Comparison of ENCODE assay signal across 8 mouse cellular contexts in the genomic region with DNA sequence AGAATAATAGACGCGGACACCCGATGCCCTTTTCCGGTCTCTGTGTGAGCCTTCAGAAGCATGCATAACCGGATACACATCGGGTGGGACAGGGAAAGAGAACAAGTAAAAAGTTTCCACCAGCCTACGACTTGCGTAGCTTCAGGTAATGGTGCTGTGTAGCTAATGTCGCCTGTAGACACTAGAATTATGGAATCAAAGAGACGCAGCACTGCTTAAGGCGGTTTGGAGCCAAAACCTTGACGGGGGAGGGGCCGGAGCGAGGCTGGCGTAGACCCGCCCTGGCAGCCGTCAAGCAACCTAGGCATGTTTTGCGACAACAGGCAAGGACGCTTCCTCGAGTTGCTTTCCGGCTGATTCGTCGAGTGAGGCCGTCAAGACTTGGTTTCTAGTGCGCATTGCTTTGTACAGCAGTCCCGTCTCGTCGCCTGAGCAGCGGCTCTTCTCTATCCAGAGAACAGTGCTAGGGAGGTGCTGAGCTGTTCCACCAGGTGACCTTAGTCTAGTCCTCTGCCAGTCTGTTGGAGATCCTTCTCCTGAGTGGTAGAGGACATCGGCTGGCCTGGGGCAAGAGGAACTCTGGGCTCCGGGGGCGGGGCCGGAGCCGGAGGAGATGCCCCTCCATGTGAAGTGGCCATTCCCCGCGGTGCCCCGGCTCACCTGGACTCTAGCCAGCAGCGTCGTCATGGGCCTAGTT. TPM values are rescaled to one million over a fixed set of nuclear protein-coding genes. Genes with fewer than 3 reads are reported as not detected.
DNase-seq lines count a peak whose midpoint lies in the region; ATAC-seq and TF ChIP-seq lines count a peak whose summit lies in the region.

No protein-coding gene starts in this region.

- TF ChIP-seq CTCF in cortical plate, adult 2 months (IDR thresholded peaks at IDR 0.05; ENCODE audit: extremely low read depth, insufficient read depth, low read length): no peak

- peak overlapping the region; percentile 38; the same call in 1 of the 2 replicates for H3K27ac ChIP-seq in cortical plate, adult 2 months (ENCODE audit: insufficient read depth, low read length)

- peaks cover 19% of the 10 kb centered on the region for H3K27me3 ChIP-seq in megakaryocyte, embryonic 14.5 days (replicated peaks)

- peak; percentile 71 to 78 for DNase-seq in gastrocnemius, adult 8-10 months (ENCODE audit: low spot score in 2 of 2)
- DNase-seq in induced T-regulatory cell, adult 2 months (ENCODE audit: low read depth): peak; percentile 90
- DNase-seq in left cerebral cortex, adult 9 months (ENCODE audit: low spot score in 2 of 2): peak; percentile 70 to 86
- DNase-seq in right cerebral cortex, postnatal 10 days (ENCODE audit: low spot score in 2 of 2): peak; percentile 92
- peak; percentile 86 for DNase-seq in urinary bladder, postnatal 14 days (ENCODE audit: low spot score)

- peak; percentile 90 for TF ChIP-seq POLR2A in cortical plate, adult 2 months (IDR thresholded peaks at IDR 0.05; ENCODE audit: extremely low read depth, insufficient read depth, low read length)

- ATAC-seq in activated CD4-positive, CD25-positive, alpha-beta regulatory T cell, adult 4 months: peak; percentile 74

- no peaks in the 10 kb centered on the region for H3K9me3 ChIP-seq in megakaryocyte, embryonic 14.5 days

- peak overlapping the region; percentile 95 for H3K4me3 ChIP-seq in cortical plate, adult 2 months (ENCODE audit: insufficient read depth, low read length)
- H3K4me3 ChIP-seq in megakaryocyte, embryonic 14.5 days (replicated peaks): peak overlapping the region; percentile 95

- H3K36me3 ChIP-seq in megakaryocyte, embryonic 14.5 days (replicated peaks; ENCODE audit: low read length): peaks cover 31% of the 10 kb centered on the region

- H3K4me1 ChIP-seq in cortical plate, adult 2 months (ENCODE audit: control insufficient read depth, insufficient read depth, low read length): no peaks in the 10 kb centered on the region
- peaks cover 21% of the 10 kb centered on the region for H3K4me1 ChIP-seq in megakaryocyte, embryonic 14.5 days

RNA-seq across cellular contexts. Expression of gene Dnase1l1, which starts 0.4 kb away (rescaled TPM):
- polyA plus RNA-seq in activated CD4-positive, CD25-positive, alpha-beta regulatory T cell, adult 4 months (2017; shearing (Covaris generic)): 10 to 100 TPM; 16.6 to 18.5 TPM
- polyA plus RNA-seq in cortical plate, adult 2 months (2012; rRNA removed): 5.3 TPM in 2 replicates
- total RNA-seq in gastrocnemius, adult 8-10 months (2022): 100 to 1,000 TPM; 126 to 143 (median 137) TPM
- polyA plus RNA-seq in megakaryocyte, embryonic 14.5 days (2012; ENCODE audit: insufficient read depth, low replicate concordance): 2.8 TPM in 1 of 2 replicates, not detected in the other

RNA-seq across cellular contexts. Expression of gene Taz, which starts 0.8 kb away (rescaled TPM):
- 10 to 100 TPM; 42.1 to 51.3 TPM for polyA plus RNA-seq in activated CD4-positive, CD25-positive, alpha-beta regulatory T cell, adult 4 months (2017; shearing (Covaris generic))
- polyA plus RNA-seq in cortical plate, adult 2 months (2012; rRNA removed): 83.0 and 101 TPM in 2 replicates
- total RNA-seq in gastrocnemius, adult 8-10 months (2022): 10 to 100 TPM; 39.0 to 53.5 (median 48.1) TPM
- 29.6 and 48.2 TPM in 2 replicates for polyA plus RNA-seq in megakaryocyte, embryonic 14.5 days (2012; ENCODE audit: insufficient read depth, low replicate concordance)

RNA-seq across cellular contexts. Expression of gene Rpl10, which starts 11.9 kb away (rescaled TPM):
- polyA plus RNA-seq in activated CD4-positive, CD25-positive, alpha-beta regulatory T cell, adult 4 months (2017; shearing (Covaris generic)): 1,000 to 10,000 TPM in 1 of 2 experiments, 100 to 1,000 TPM in 1; 640 to 1,689 TPM
- polyA plus RNA-seq in cortical plate, adult 2 months (2012; rRNA removed): 770 and 800 TPM in 2 replicates
- total RNA-seq in gastrocnemius, adult 8-10 months (2022): 100 to 1,000 TPM; 130 to 325 (median 183) TPM
- polyA plus RNA-seq in megakaryocyte, embryonic 14.5 days (2012; ENCODE audit: insufficient read depth, low replicate concordance): 328 and 1,584 TPM in 2 replicates

RNA-seq across cellular contexts. Expression of gene Atp6ap1, which starts 14.4 kb away (rescaled TPM):
- polyA plus RNA-seq in activated CD4-positive, CD25-positive, alpha-beta regulatory T cell, adult 4 months (2017; shearing (Covaris generic)): 100 to 1,000 TPM; 139 to 153 TPM
- polyA plus RNA-seq in cortical plate, adult 2 months (2012; rRNA removed): 477 and 483 TPM in 2 replicates
- total RNA-seq in gastrocnemius, adult 8-10 months (2022): 10 to 100 TPM; 86.9 to 87.5 (median 87.2) TPM
- 10.7 and 29.6 TPM in 2 replicates for polyA plus RNA-seq in megakaryocyte, embryonic 14.5 days (2012; ENCODE audit: insufficient read depth, low replicate concordance)

RNA-seq across cellular contexts. Expression of gene Gdi1, which starts 22.3 kb away (rescaled TPM):
- 100 to 1,000 TPM; 176 to 227 TPM for polyA plus RNA-seq in activated CD4-positive, CD25-positive, alpha-beta regulatory T cell, adult 4 months (2017; shearing (Covaris generic))
- polyA plus RNA-seq in cortical plate, adult 2 months (2012; rRNA removed): 792 and 862 TPM in 2 replicates
- total RNA-seq in gastrocnemius, adult 8-10 months (2022): 10 to 100 TPM; 26.0 to 45.1 (median 33.4) TPM
- 38.9 and 88.6 TPM in 2 replicates for polyA plus RNA-seq in megakaryocyte, embryonic 14.5 days (2012; ENCODE audit: insufficient read depth, low replicate concordance)

Comparison
In these comparisons a context has a peak if more than half of its experiments do, and no peak if none do; other contexts are left out.
1. Peak in every context shown above with its lines: DNase-seq, ATAC-seq, H3K4me3 ChIP-seq and H3K27ac ChIP-seq.